Mouse (Mus musculus): ENCODE results near the gene Gm5141.
"Not testable (repeated sequence)": the region's sequence is repeated elsewhere in the genome, so short reads cannot be mapped to it uniquely, and the experiment has no call there.

Gene Gm5141

DNA sequence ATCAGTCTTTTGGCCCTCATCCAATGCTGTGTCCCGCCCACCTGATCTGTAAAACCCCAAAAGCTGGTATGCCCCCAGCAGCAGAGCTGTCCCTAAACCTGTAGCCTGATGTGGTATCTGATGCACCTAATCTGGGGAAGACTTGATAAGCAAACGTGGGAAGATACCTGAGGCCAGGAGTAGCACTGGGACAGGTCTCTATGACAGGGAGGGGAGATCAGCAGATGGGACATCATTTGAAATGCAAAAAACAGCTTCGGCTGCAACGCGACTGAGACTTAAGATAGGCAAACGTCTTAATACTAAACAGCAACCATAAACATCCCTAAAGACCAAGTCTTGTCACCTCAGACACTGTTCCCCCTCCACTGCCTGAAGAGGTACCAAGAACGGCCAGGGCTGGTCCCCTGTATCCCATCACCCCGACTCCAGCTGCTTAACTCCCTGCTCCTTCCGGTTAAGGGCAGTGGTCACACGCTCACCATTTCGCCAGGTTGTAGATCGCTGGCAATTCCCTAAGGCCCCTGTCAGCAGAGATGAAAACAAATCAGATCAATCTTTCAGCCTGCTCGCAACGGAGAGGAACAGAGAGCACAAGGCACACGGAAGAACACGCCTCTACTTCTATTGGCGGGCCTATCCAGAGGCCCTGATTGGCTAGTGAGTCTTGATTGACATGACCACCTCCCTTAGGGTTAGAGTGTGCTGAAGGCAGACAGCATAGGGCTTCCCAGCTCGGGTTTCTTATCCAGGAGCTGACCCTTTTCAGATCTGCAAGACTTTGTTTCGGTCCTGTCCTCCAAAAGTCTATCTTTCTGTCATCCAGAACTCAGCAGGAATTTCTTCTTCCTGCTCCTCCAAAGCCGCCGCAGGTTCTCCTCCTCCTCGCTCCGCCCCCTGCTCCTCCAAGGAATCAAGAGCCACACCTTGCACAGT, at the start of gene Gm5141:
TSS of gene Gm5141 (minus strand) at position 610 of the 936 bp plus-strand sequence.
- DNase-seq (ENCODE audit: low read depth): peak; percentile 26

DNA sequence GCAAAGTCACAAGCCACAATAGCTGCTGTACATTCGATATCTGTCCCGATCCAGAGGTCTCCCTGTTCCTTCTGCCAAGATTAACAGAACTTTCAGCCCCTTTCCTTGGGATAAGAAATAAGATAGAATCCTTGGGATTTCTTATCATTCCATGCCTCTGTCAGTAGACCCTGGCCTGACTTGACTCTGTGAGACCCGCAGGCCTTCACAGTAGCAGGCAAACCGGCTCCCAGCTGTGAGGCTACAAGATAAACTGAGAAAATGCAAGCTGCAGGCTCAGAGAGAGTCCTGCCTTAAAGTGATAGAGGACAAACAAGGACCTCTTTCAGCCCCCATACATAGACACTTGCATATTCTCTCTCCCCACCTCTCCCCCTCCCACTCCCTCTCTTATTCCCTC, 47.7 kb upstream of the Gm5141 start:
- DNase-seq (ENCODE audit: low read depth): no peak

DNA sequence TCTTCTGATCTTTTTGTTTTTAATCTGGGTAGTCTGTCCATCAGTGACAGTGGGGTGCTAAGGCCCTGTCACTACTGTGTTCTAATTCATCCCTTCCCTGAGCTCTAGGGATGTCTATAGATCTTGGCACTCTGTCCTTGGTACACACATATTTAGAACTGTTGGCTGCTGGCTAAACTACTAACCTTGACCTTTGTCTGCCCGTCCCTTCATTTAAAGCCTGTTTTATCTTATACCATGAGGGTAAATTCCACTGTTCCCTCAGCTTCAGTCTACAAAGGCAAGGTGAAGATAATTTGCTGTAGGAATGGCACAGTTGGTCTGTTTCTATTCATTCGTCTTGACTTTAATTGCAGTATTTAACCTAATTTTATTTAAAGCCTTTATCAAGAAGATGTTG, 46.6 kb upstream of the Gm5141 start:
- no peak for DNase-seq (ENCODE audit: low read depth)

DNA sequence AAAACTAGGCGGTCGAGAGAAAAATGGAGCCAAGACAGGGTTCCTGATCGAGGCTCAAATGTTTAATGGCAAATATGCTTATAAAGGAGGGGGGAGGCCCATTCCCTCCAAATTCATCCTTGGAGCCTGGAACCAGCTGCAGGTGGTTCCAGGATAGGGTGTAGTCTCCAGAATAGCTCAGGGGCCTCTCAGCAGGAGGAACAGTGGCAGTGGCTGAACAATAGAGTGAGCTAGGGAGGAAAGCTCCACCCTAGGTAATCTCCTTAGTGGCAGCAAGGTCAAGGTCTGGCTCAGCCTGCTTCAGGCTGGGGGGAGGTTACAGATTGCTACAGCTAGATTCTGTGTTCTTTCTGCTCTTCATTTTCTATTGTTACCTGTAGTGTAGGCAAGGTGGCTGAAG, 30.1 kb upstream of the Gm5141 start:
- not testable (repeated sequence) for DNase-seq (ENCODE audit: low read depth)

DNA sequence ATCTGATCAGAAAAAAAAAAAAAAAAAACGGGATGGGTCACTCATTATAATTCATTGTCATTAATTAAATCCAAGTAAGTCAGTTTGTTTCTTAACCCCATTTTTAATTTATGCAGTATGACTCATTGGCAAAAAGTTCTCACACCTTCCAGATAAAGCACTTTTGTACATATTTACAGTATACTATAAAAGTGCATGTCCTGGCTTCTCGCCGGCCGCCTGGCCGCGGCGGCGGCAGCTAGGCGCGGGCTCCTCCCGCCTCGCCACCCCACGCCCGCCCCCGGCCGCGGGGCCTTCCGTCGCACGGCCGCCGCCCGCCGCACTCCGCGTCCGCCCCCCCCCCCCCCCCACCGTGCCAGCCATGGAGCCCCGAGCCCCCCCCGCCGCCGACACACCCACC, 27.1 kb upstream of the Gm5141 start:
- DNase-seq (ENCODE audit: low read depth): no peak

DNA sequence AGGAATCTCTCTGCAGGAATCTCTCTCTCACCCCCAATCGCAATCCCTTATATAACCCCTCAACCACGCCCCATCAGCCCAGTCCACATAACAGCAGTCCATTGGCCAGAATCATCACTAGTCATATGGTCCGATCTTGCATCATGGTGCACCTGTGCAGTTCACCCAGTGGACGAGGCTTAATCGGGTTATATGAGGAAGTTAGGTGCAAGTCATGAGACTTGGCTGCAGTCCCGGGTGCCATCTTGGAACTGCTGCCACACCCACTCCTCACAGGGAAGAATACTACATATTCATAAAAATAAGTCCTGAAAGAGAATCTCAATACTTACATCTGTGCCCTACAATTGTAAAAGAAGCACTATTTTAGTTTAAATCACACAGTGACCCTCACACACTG, 22.4 kb upstream of the Gm5141 start:
- DNase-seq (ENCODE audit: low read depth): not testable (repeated sequence)

DNA sequence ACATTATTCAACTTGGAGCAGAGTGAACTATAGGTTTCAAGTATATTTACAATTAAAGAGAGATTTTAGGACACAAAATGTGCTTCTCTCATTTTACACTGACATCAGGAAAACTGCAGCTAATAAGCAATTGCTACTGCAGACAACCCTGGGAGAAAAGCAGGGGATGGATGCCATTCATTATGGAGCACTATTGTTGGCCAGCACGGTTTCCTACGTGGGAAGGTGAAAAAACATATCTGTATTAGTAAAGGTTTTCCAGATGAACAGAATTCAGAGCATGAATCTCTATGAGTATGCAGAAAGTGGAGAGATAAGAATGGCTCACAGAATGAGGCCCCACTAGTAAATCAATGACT, 506 bp upstream of the Gm5141 start:
- not testable (repeated sequence) for DNase-seq (ENCODE audit: low read depth)

DNA sequence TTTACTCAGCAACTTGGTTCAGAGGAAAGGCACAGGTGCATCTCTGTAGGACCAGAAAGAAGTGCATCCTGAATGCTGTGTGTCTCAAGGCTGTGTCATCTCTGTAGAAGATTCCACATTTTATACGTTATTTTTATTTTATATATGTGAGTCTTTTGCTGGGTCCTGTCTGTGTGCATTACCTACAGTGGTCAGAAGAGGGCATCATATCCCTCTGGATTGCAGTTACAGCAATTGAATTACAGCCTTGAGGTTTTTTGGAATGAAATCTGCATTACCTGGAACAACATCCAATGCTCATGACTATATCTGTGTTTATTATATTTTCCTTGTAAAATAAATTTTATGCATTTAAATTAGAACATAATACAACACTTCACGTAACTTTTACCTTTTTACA, 21.8 kb downstream of the Gm5141 start:
- peak; percentile 16 for DNase-seq (ENCODE audit: low read depth)

DNA sequence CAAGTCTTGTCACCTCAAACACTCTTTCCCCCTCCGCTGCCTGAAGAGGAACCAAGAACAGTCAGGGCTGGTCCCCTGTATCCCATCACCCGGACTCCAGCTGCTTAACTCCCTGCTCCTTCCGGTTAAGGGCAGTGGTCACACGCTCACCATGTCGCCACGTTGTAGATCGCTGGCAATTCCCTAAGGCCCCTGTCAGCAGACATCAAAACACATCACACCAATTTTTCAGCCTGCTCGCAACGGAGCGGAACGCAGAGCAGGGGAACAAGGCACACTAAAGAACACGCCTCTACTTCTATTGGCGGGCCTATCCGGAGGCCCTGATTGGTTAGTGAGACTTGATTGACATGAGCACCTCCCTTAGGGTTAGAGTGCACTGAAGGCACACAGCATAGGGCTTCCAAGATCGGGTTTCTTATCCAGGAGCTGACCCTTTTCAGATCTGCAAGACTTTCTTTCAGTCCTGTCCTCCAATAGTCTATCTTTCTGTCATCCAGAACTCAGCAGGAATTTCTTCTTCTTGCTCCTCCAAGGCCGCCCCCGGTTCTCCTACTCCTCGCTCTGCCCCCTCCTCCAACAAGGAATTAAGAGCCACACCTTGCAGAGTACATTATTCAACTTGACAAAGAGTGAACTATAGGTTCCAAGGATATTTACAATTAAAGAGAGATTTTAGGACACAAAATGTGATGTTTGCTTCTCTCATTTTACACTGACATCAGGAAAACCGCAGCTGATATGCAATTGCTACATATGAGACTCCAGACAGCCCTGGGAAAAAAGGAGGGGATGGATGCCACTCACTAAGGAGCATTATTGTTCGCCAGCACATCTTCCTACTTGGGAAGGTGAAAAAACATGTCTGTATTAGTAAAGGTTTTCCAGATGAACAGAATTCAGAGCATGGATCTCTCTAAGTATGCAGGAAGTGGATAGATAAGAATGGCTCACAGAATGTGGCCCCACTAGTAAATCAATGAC, 24.9 kb downstream of the Gm5141 start, which contains the start of gene Platr25:
TSS of gene Platr25 (minus strand) at position 278 of the 984 bp plus-strand sequence.
- peak; percentile 41 for DNase-seq (ENCODE audit: low read depth)

DNA sequence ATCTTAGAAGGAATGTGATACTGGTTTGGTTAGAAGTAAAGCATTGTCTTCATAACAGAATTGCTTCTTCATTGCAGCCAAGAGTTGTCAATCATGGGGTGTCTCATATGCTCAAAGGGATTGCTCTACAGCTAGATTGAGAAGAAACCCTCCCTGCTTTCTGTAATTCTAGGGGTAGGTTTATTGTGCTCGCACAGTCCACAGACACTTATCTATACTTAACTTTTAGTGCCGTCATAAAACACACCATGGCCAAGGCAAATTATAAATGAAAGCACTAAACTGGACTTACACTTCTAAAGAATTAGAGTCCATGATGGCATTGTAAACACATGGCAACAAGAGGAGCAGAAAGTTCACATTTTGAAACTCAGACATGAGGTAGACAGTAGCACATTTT, 52.3 kb downstream of the Gm5141 start:
- DNase-seq (ENCODE audit: low read depth): no peak

Data from fibroblast of lung, adult 2 months (primary cell).